Comparison of ENCODE assay signal across 12 mouse cellular contexts in genomic region chr1:143263263-143264038, GRCm38 (mm10).
DNase-seq lines count a peak whose midpoint lies in the region; ATAC-seq and TF ChIP-seq lines count a peak whose summit lies in the region.
"Had no signal": no experiment of that assay in that cellular context is flagged by ENCODE, and none has a peak within 500 bp of the region (broad histone marks: within the 10 kb centered on the region; RNA-seq: fewer than 3 reads in every experiment).

No protein-coding gene starts in this region.

- H3K27ac ChIP-seq in heart, embryonic 12.5 days (ENCODE audit: poor library complexity, severe bottlenecking) = no peak overlapping the region
- H3K27ac ChIP-seq in midbrain, embryonic 11.5 days (ENCODE audit: low read depth, low read length) = no peak overlapping the region
- H3K27ac ChIP-seq in midbrain, postnatal 0 days (ENCODE audit: low read depth, low read length) = no peak overlapping the region
- no peak overlapping the region for H3K27ac ChIP-seq in limb, embryonic 15.5 days
- H3K27ac ChIP-seq: gastrocnemius, adult 2 months had no signal

- H3K9me3 ChIP-seq in heart, embryonic 12.5 days (replicated peaks) = no peaks in the 10 kb centered on the region
- no peaks in the 10 kb centered on the region for H3K9me3 ChIP-seq in midbrain, embryonic 11.5 days (ENCODE audit: control insufficient read depth, low read length)
- H3K9me3 ChIP-seq in midbrain, postnatal 0 days (ENCODE audit: low read length) = no peaks in the 10 kb centered on the region
- H3K9me3 ChIP-seq in limb, embryonic 15.5 days = no peaks in the 10 kb centered on the region

- WGBS in heart, embryonic 12.5 days = 72% methylated on average over 11 of the region's 11 CpGs
- WGBS in midbrain, embryonic 11.5 days = 77% methylated on average over 11 of the region's 11 CpGs
- WGBS in midbrain, postnatal 0 days = 82% methylated on average over 11 of the region's 11 CpGs
- 82% methylated on average over 11 of the region's 11 CpGs for WGBS in limb, embryonic 15.5 days

- no peak overlapping the region for H3K4me3 ChIP-seq in heart, embryonic 12.5 days
- no peak overlapping the region for H3K4me3 ChIP-seq in midbrain, embryonic 11.5 days (ENCODE audit: low read depth, low read length)
- H3K4me3 ChIP-seq in midbrain, postnatal 0 days (ENCODE audit: low read depth, low read length) = no peak overlapping the region
- no peak overlapping the region for H3K4me3 ChIP-seq in limb, embryonic 15.5 days
- H3K4me3 ChIP-seq: gastrocnemius, adult 2 months had no signal

- H3K4me2 ChIP-seq in heart, embryonic 12.5 days = no peak overlapping the region
- H3K4me2 ChIP-seq in midbrain, embryonic 11.5 days = no peak overlapping the region
- no peak overlapping the region for H3K4me2 ChIP-seq in midbrain, postnatal 0 days (ENCODE audit: low read depth, low read length, poor library complexity, severe bottlenecking)
- no peak overlapping the region for H3K4me2 ChIP-seq in limb, embryonic 15.5 days

- TF ChIP-seq CTCF in midbrain, postnatal 0 days (IDR thresholded peaks at IDR 0.05) = no peak

- no peaks in the 10 kb centered on the region for H3K27me3 ChIP-seq in heart, embryonic 12.5 days (replicated peaks)
- H3K27me3 ChIP-seq in midbrain, embryonic 11.5 days (ENCODE audit: control insufficient read depth, insufficient read depth, low read length) = no peaks in the 10 kb centered on the region
- no peaks in the 10 kb centered on the region for H3K27me3 ChIP-seq in midbrain, postnatal 0 days (ENCODE audit: insufficient read depth, low read length)
- H3K27me3 ChIP-seq in limb, embryonic 15.5 days = no peaks in the 10 kb centered on the region

- H3K4me1 ChIP-seq in heart, embryonic 12.5 days (replicated peaks) = no peaks in the 10 kb centered on the region
- no peaks in the 10 kb centered on the region for H3K4me1 ChIP-seq in midbrain, embryonic 11.5 days (ENCODE audit: control insufficient read depth, insufficient read depth, low read length)
- H3K4me1 ChIP-seq in midbrain, postnatal 0 days (ENCODE audit: insufficient read depth, low read length) = no peaks in the 10 kb centered on the region
- no peaks in the 10 kb centered on the region for H3K4me1 ChIP-seq in limb, embryonic 15.5 days

- no peak for DNase-seq in heart, postnatal 4 days
- DNase-seq in midbrain, embryonic 11.5 days (ENCODE audit: low spot score, missing footprints) = no peak
- DNase-seq in midbrain, postnatal 0 days (ENCODE audit: low spot score) = no peak
- peak; percentile 19 for DNase-seq in R1 (ENCODE audit: low read depth, low spot score)
- DNase-seq: cerebellum, adult 8-10 months; gastrocnemius, adult 2 months had no signal

- no peak overlapping the region for H3K9ac ChIP-seq in heart, embryonic 12.5 days
- H3K9ac ChIP-seq in midbrain, embryonic 11.5 days (ENCODE audit: low read length) = no peak overlapping the region
- no peak overlapping the region for H3K9ac ChIP-seq in midbrain, postnatal 0 days (replicated peaks; ENCODE audit: low read length, poor library complexity, severe bottlenecking)
- no peak overlapping the region for H3K9ac ChIP-seq in limb, embryonic 15.5 days

- peak; percentile 25; the same call in 1 of the 2 replicates for ATAC-seq in heart, embryonic 12.5 days (ENCODE audit: insufficient number of reproducible peaks, low FRiP score)
- 0 out of 2 replicates have a peak, but pooled peaks have one; percentile 17 for ATAC-seq in midbrain, embryonic 11.5 days (ENCODE audit: low FRiP score)
- no peak for ATAC-seq in midbrain, postnatal 0 days (ENCODE audit: low FRiP score)
- ATAC-seq in limb, embryonic 15.5 days (ENCODE audit: insufficient number of reproducible peaks, low FRiP score, low TSS enrichment, low read depth) = peak; percentile 24; the same call in 1 of the 2 replicates
- no peak for ATAC-seq in frontal cortex, adult (ENCODE audit: low TSS enrichment)
- ATAC-seq: activated CD4-positive, CD25-positive, alpha-beta regulatory T cell, adult 4 months; CD4-positive, CD25-positive, alpha-beta regulatory T cell, adult 4 months; intestine, embryonic 16.5 days had no signal

- H3K36me3 ChIP-seq in heart, embryonic 12.5 days = no peaks in the 10 kb centered on the region
- no peaks in the 10 kb centered on the region for H3K36me3 ChIP-seq in midbrain, embryonic 11.5 days (ENCODE audit: control insufficient read depth, insufficient read depth, low read length)
- no peaks in the 10 kb centered on the region for H3K36me3 ChIP-seq in midbrain, postnatal 0 days (ENCODE audit: insufficient read depth, low read length)
- no peaks in the 10 kb centered on the region for H3K36me3 ChIP-seq in limb, embryonic 15.5 days

Comparison
In these comparisons a context has a peak if more than half of its experiments do, and no peak if none do; other contexts are left out.
1. ATAC-seq: peak in heart, embryonic 12.5 days (single experiment), midbrain, embryonic 11.5 days (single experiment) and limb, embryonic 15.5 days (single experiment); none in midbrain, postnatal 0 days (single experiment) and frontal cortex, adult (single experiment).